Mouse (Mus musculus) heart, postnatal 0 days (tissue): ENCODE results near the gene Pde4c. TPM values are rescaled to one million over a fixed set of nuclear protein-coding genes. Genes with fewer than 3 reads are reported as not detected.

Experiments used
- ATAC-seq: fragments of 200-750 bp; cut with Nextera tagmentation; 2 replicates; pipeline ENCODE4 v1.8.0; 2017; ENCODE audit warnings: low read depth, moderate number of reproducible peaks, moderate library complexity; ENCODE audit not compliant: insufficient read depth
- DNase-seq: peaks from one replicate; pipeline ENCODE4 v3.0.0-alpha.2; 2016; ENCODE audit warnings: low spot score
- H3K27ac ChIP-seq: fragments of 300-500 bp; sonication (generic); 2 replicates; pipeline ENCODE4 v1.5.1; 2014; ENCODE audit warnings: low read depth, mild to moderate bottlenecking
- H3K27me3 ChIP-seq: fragments of 300-500 bp; sonication (generic); 2 replicates; pipeline ENCODE4 v1.6.1; 2014; ENCODE audit warnings: low read length, mixed read lengths; ENCODE audit not compliant: control insufficient read depth, insufficient read depth
- H3K36me3 ChIP-seq: fragments of 300-500 bp; sonication (generic); replicated peaks from 2 replicates; pipeline ENCODE4 v1.6.1; 2014; ENCODE audit warnings: low read length, mixed read lengths; ENCODE audit not compliant: control insufficient read depth, insufficient read depth
- H3K4me1 ChIP-seq: fragments of 300-500 bp; sonication (generic); 2 replicates; pipeline ENCODE4 v1.6.1; 2014; ENCODE audit warnings: antibody characterized with exemption; ENCODE audit not compliant: control insufficient read depth, insufficient read depth
- H3K4me2 ChIP-seq: fragments of 300-500 bp; sonication (generic); 2 replicates; pipeline ENCODE4 v1.6.1; 2014; ENCODE audit warnings: low read depth, mild to moderate bottlenecking, low read length, moderate library complexity
- H3K4me3 ChIP-seq: fragments of 300-500 bp; sonication (generic); 2 replicates; pipeline ENCODE4 v1.5.1; 2014; ENCODE audit warnings: low read depth, low read length
- H3K9ac ChIP-seq: fragments of 300-500 bp; sonication (generic); replicated peaks from 2 replicates; pipeline ENCODE4 v1.6.1; 2014; ENCODE audit warnings: low read depth, low read length, mixed read lengths
- H3K9me3 ChIP-seq: fragments of 300-500 bp; sonication (generic); replicated peaks from 2 replicates; pipeline ENCODE4 v1.6.1; 2016; ENCODE audit warnings: low read length; ENCODE audit not compliant: control insufficient read depth
- CTCF ChIP-seq: IDR thresholded peaks from 2 replicates; pipeline ENCODE4 v1.5.1; 2016; ENCODE audit warnings: antibody characterized with exemption, control low read depth, low read depth
- EP300 ChIP-seq: IDR thresholded peaks from 2 replicates; pipeline ENCODE4 v1.6.1; 2016; ENCODE audit warnings: antibody characterized with exemption, low read depth
- WGBS: fragments of 180-500 bp; shearing (Covaris S2); extraction: QIAGEN DNeasy Blood & Tissue Kit; methylation state at CpG from one replicate; pipeline ENCODE4 v1.1.7; 2014; 5-methylcytosine and 5-hydroxymethylcytosine counted together
- polyA plus RNA-seq: library from polyadenylated mRNA; unstranded; fragments of >200 nt; fragmentation: Nextera tagmentation; extraction: Ambion mirVana; gene quantifications from 2 replicates; pipeline ENCODE4 v1.2.1, GENCODE M21; 2015
- total RNA-seq: library from RNA; depleted of rRNA; stranded (reverse); fragments of >200 nt; gene quantifications from 2 replicates; pipeline ENCODE4 v1.2.3, GENCODE M21; 2014; ENCODE audit warnings: low replicate concordance

Pde4c gene
- total and polyA plus RNA-seq, 2 experiments from 2014 or later, result 0.42 to 0.56 TPM

DNA sequence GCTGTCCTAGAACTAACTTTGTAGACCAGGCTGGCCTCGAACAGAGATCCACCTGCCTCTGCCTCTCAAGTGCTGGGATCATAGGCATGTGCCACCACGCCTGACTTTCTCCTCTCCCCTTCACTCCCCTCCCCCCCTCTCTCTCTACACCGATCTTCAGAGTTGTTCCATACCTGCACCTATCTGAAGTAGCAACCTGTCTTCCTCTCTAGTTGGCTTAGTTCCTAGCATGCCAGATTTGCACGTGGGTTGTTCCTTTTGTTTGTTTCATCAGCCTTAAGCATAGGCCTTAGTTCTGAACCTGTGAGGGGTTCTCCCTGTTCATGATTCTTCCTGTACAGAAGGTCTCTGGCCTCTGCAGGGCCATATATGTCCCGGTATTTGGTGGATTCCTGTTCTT, 14.2 kb downstream of the Pde4c start:
- Histone ChIP-seq H3K9me3 (no peaks in the 10 kb centered on the region), H3K36me3 (no peaks in the 10 kb centered on the region), H3K4me2 (no peak overlapping the region), H3K4me3 (no peak overlapping the region), H3K9ac (no peak overlapping the region), H3K27me3 (peaks cover 13% of the 10 kb centered on the region), H3K27ac (no peak overlapping the region), H3K4me1 (no peaks in the 10 kb centered on the region; the same call in 1 of the 2 replicates)
- no peak for DNase-seq
- 57% methylated on average over 5 of the region's 5 CpGs for WGBS
- ATAC-seq, result no peak
- no peak for TF ChIP-seq EP300
- no peak for TF ChIP-seq CTCF

DNA sequence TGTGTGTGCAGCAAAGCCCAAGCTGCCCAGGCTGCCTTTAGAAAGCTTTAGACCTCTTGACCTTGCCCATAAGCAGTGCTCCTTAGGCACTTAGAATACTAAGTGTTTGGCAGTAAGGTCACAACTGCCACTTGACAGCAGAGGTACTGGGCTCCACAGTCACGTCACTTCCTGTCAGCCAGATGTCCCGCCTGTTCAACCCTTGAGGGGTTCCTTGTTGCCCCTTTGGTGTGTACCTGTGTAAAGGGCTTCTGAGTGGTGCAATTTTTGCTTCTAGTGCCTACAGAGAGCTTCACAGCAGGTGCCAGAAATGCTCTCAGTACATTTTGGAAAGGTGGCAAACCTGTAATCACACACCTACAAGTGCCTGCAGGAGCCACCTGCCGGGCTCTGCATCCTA, 14.7 kb downstream of the Pde4c start:
- Histone ChIP-seq H3K27me3 (peaks cover 14% of the 10 kb centered on the region), H3K36me3 (no peaks in the 10 kb centered on the region), H3K9ac (no peak overlapping the region), H3K9me3 (no peaks in the 10 kb centered on the region), H3K4me3 (no peak overlapping the region), H3K27ac (no peak overlapping the region), H3K4me2 (no peak overlapping the region), H3K4me1 (peaks cover 4% of the 10 kb centered on the region; the same call in 1 of the 2 replicates)
- TF ChIP-seq EP300 (no peak), CTCF (no peak)
- 40% methylated on average over 3 of the region's 3 CpGs for WGBS
- ATAC-seq (no peak), DNase-seq (no peak)

DNA sequence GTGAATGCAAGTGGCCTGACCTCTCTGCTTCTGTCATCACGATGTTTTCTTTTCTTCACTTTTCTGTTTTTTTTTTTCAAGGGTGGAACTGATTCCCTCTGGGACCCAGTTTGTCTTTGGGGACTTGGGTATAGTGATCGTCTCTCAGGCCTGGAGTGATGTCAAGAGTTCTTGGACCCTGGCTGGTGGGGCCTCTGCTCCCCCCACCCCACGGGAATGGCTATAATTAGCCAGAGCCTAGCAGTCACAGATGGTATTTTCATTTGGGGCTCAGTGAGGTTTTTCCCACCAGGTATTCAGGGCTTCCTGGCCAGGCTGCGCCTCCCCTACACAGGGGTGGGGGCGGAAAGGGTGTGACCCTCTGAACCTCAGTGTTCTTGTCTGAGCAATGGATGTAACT, 18.1 kb downstream of the Pde4c start:
- H3K9me3 ChIP-seq, result no peaks in the 10 kb centered on the region
- H3K27me3 ChIP-seq, result peaks cover 48% of the 10 kb centered on the region
- ATAC-seq (no peak), DNase-seq (no peak)
- no peak overlapping the region for H3K4me3 ChIP-seq
- no peaks in the 10 kb centered on the region for H3K36me3 ChIP-seq
- peaks cover 15% of the 10 kb centered on the region for H3K4me1 ChIP-seq
- no peak overlapping the region for H3K9ac ChIP-seq
- H3K27ac ChIP-seq, result no peak overlapping the region
- TF ChIP-seq EP300 (no peak), CTCF (no peak)
- 39% methylated on average over 5 of the region's 5 CpGs for WGBS
- H3K4me2 ChIP-seq, result no peak overlapping the region

DNA sequence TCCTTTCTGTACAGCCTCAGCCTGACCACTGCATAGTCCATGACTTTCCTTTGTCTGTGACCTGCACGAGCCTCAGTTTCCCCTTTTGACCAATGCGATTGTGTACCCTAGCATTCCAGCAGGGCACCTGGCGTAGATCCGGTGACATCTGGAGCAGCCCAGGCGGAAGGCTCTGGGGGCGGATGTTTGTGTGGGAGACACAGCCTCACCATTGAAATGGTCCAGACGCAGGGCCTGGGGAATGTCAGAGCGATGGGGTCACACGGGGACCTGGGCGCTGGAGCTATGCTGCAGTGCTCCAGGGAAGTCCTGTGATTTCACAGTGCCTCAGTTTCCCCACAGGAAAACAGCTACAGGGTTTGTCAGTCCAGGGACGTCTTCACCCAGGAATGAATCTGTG, 18.7 kb downstream of the Pde4c start:
- Histone ChIP-seq H3K4me3 (no peak overlapping the region), H3K4me2 (no peak overlapping the region), H3K9me3 (no peaks in the 10 kb centered on the region), H3K27ac (no peak overlapping the region), H3K36me3 (no peaks in the 10 kb centered on the region), H3K27me3 (peaks cover 53% of the 10 kb centered on the region), H3K9ac (no peak overlapping the region), H3K4me1 (peaks cover 15% of the 10 kb centered on the region)
- DNase-seq (no peak), ATAC-seq (no peak)
- TF ChIP-seq CTCF, result no peak
- no peak for TF ChIP-seq EP300
- WGBS, result 24% methylated on average over 11 of the region's 11 CpGs

DNA sequence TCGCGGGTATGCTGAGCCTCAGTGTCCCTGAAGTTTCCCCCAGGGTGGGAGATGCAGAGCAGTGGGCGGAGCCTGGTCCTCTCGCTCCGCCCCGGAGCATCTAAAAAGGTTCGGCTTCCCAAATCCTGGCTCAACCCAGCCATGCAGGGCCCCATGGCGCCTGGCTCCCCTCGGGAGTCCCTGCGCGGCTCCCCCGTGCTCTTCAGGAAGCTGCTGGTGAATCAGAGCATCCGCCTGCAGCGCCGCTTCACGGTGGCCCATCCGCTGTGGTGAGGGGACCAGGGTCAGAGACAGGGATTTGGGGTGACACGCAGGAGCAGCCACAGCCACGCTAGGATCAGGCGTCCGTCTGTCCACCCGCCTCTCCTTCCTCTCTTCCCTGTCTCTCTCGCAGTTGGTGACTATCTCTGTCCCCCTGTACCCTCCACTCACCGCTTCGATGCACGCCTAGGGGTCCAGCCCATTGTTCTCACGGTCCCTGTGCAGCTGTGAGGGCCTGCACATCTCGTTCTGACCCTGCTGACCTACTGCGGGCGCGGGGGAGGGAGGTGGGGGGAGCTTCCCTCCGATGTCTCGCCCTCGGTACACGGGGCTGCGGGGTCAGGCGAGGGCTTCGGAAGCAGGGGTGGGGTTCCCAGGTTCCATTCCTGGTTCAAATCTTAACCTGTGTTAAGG, 19.6 kb downstream of the Pde4c start:
- Histone ChIP-seq H3K36me3 (no peaks in the 10 kb centered on the region), H3K9ac (no peak overlapping the region), H3K4me1 (peaks cover 15% of the 10 kb centered on the region), H3K4me2 (peak overlapping the region; percentile 55), H3K4me3 (peak overlapping the region; percentile 36), H3K27ac (0 out of 2 replicates have a peak overlapping the region, but pooled peaks have one; percentile 35), H3K9me3 (no peaks in the 10 kb centered on the region), H3K27me3 (peaks cover 58% of the 10 kb centered on the region)
- no peak for DNase-seq
- WGBS, result 6% methylated on average over 38 of the region's 38 CpGs
- no peak; the same call in 1 of the 2 replicates for TF ChIP-seq EP300
- no peak for TF ChIP-seq CTCF
- peak; percentile 34; the same call in 1 of the 2 replicates for ATAC-seq
